Mouse (Mus musculus): ENCODE data around the gene Olfr282. TPM values are rescaled to one million over a fixed set of nuclear protein-coding genes. Genes with fewer than 3 reads are reported as not detected.
"Not testable (repeated sequence)": the region's sequence is repeated elsewhere in the genome, so short reads cannot be mapped to it uniquely, and the experiment has no call there.

The Olfr282 gene
- not detected in 2 replicates for polyA plus RNA-seq (2014; fragmentation: Nextera tagmentation; extraction: Ambion mirVana)

GRCm38 (mm10) chr15:98430925-98431324, at the start of gene Olfr282:
Olfr282 (plus strand) TSS chr15:98431225.
- 87% methylated on average over 5 of the region's 5 CpGs for WGBS

GRCm38 (mm10) chr15:98387621-98388020, 43.4 kb upstream of the Olfr282 start:
- Histone ChIP-seq H3K27ac (ENCODE audit: low read depth, low read length) (no peak overlapping the region), H3K4me3 (ENCODE audit: low read depth, low read length) (no peak overlapping the region), H3K9me3 (ENCODE audit: control insufficient read depth, low read length) (no peaks in the 10 kb centered on the region), H3K4me2 (ENCODE audit: low read depth) (no peak overlapping the region), H3K9ac (ENCODE audit: low read length) (no peak overlapping the region), H3K36me3 (ENCODE audit: control insufficient read depth, insufficient read depth, low read length) (no peaks in the 10 kb centered on the region), H3K27me3 (ENCODE audit: control insufficient read depth, insufficient read depth, low read length) (no peaks in the 10 kb centered on the region), H3K4me1 (ENCODE audit: control insufficient read depth, insufficient read depth, low read length) (no peaks in the 10 kb centered on the region)
- DNase-seq (ENCODE audit: low spot score) (no peak), ATAC-seq (ENCODE audit: insufficient read depth, low FRiP score, low TSS enrichment) (no peak)
- 80% methylated on average over 2 of the region's 2 CpGs for WGBS

More at GRCm38 (mm10) chr15:98430925-98431324, at the start of gene Olfr282:
- H3K27me3 ChIP-seq (ENCODE audit: control insufficient read depth, insufficient read depth, low read length); H3K4me2 ChIP-seq (ENCODE audit: low read depth); H3K4me3 ChIP-seq (ENCODE audit: low read depth, low read length); H3K9me3 ChIP-seq (ENCODE audit: control insufficient read depth, low read length); H3K27ac ChIP-seq (ENCODE audit: low read depth, low read length); H3K9ac ChIP-seq (ENCODE audit: low read length); H3K4me1 ChIP-seq (ENCODE audit: control insufficient read depth, insufficient read depth, low read length); ATAC-seq (ENCODE audit: insufficient read depth, low FRiP score, low TSS enrichment); H3K36me3 ChIP-seq (ENCODE audit: control insufficient read depth, insufficient read depth, low read length); DNase-seq (ENCODE audit: low spot score): not testable (repeated sequence)

GRCm38 (mm10) chr15:98389796-98390195, 41.2 kb upstream of the Olfr282 start:
- no peak overlapping the region for H3K4me3 ChIP-seq (ENCODE audit: low read depth, low read length)
- H3K4me2 ChIP-seq (ENCODE audit: low read depth): no peak overlapping the region
- no peak overlapping the region for H3K9ac ChIP-seq (ENCODE audit: low read length)
- no peak overlapping the region for H3K27ac ChIP-seq (ENCODE audit: low read depth, low read length)
- 35% methylated on average over 7 of the region's 7 CpGs for WGBS
- ATAC-seq (ENCODE audit: insufficient read depth, low FRiP score, low TSS enrichment): no peak
- no peaks in the 10 kb centered on the region for H3K4me1 ChIP-seq (ENCODE audit: control insufficient read depth, insufficient read depth, low read length)
- no peaks in the 10 kb centered on the region for H3K27me3 ChIP-seq (ENCODE audit: control insufficient read depth, insufficient read depth, low read length)
- H3K9me3 ChIP-seq (ENCODE audit: control insufficient read depth, low read length): no peaks in the 10 kb centered on the region
- DNase-seq (ENCODE audit: low spot score): peak; percentile 81
- no peaks in the 10 kb centered on the region for H3K36me3 ChIP-seq (ENCODE audit: control insufficient read depth, insufficient read depth, low read length)

- no peaks in the 10 kb centered on the region for H3K4me1 ChIP-seq (ENCODE audit: control insufficient read depth, insufficient read depth, low read length)
- H3K36me3 ChIP-seq (ENCODE audit: control insufficient read depth, insufficient read depth, low read length): no peaks in the 10 kb centered on the region
- H3K4me3 ChIP-seq (ENCODE audit: low read depth, low read length): no peak overlapping the region
- no peak overlapping the region for H3K4me2 ChIP-seq (ENCODE audit: low read depth)
- no peak overlapping the region for H3K27ac ChIP-seq (ENCODE audit: low read depth, low read length)
- no peaks in the 10 kb centered on the region for H3K9me3 ChIP-seq (ENCODE audit: control insufficient read depth, low read length)
- no peak overlapping the region for H3K9ac ChIP-seq (ENCODE audit: low read length)
- no peaks in the 10 kb centered on the region for H3K27me3 ChIP-seq (ENCODE audit: control insufficient read depth, insufficient read depth, low read length)
- no peak for DNase-seq (ENCODE audit: low spot score)
- 77% methylated on average over 10 of the region's 10 CpGs for WGBS
- no peak for ATAC-seq (ENCODE audit: insufficient read depth, low FRiP score, low TSS enrichment)
Measured at GRCm38 (mm10) chr15:98391081-98391902, 39.7 kb upstream of the Olfr282 start.

- no peaks in the 10 kb centered on the region for H3K4me1 ChIP-seq (ENCODE audit: control insufficient read depth, insufficient read depth, low read length)
- no peak overlapping the region for H3K9ac ChIP-seq (ENCODE audit: low read length)
Measured at GRCm38 (mm10) chr15:98391903-98392187, 39.2 kb upstream of the Olfr282 start.

GRCm38 (mm10) chr15:98397136-98397535, 33.9 kb upstream of the Olfr282 start:
- WGBS: 81% methylated on average over 1 of the region's 1 CpGs
- Histone ChIP-seq H3K9me3 (ENCODE audit: control insufficient read depth, low read length) (no peaks in the 10 kb centered on the region), H3K4me1 (ENCODE audit: control insufficient read depth, insufficient read depth, low read length) (no peaks in the 10 kb centered on the region), H3K27me3 (ENCODE audit: control insufficient read depth, insufficient read depth, low read length) (no peaks in the 10 kb centered on the region), H3K4me2 (ENCODE audit: low read depth) (no peak overlapping the region), H3K36me3 (ENCODE audit: control insufficient read depth, insufficient read depth, low read length) (no peaks in the 10 kb centered on the region), H3K4me3 (ENCODE audit: low read depth, low read length) (no peak overlapping the region), H3K27ac (ENCODE audit: low read depth, low read length) (no peak overlapping the region), H3K9ac (ENCODE audit: low read length) (no peak overlapping the region)
- DNase-seq (ENCODE audit: low spot score) (no peak), ATAC-seq (ENCODE audit: insufficient read depth, low FRiP score, low TSS enrichment) (no peak)

More at GRCm38 (mm10) chr15:98391903-98392187, 39.2 kb upstream of the Olfr282 start:
- no peak overlapping the region for H3K4me2 ChIP-seq (ENCODE audit: low read depth)
- H3K36me3 ChIP-seq (ENCODE audit: control insufficient read depth, insufficient read depth, low read length): no peaks in the 10 kb centered on the region
- 63% methylated on average over 2 of the region's 2 CpGs for WGBS
- H3K27me3 ChIP-seq (ENCODE audit: control insufficient read depth, insufficient read depth, low read length): no peaks in the 10 kb centered on the region
- DNase-seq (ENCODE audit: low spot score) (no peak), ATAC-seq (ENCODE audit: insufficient read depth, low FRiP score, low TSS enrichment) (no peak)
- no peak overlapping the region for H3K27ac ChIP-seq (ENCODE audit: low read depth, low read length)
- no peak overlapping the region for H3K4me3 ChIP-seq (ENCODE audit: low read depth, low read length)
- H3K9me3 ChIP-seq (ENCODE audit: control insufficient read depth, low read length): no peaks in the 10 kb centered on the region

GRCm38 (mm10) chr15:98402356-98402755, 28.7 kb upstream of the Olfr282 start:
- Histone ChIP-seq H3K9me3 (ENCODE audit: control insufficient read depth, low read length) (no peaks in the 10 kb centered on the region), H3K27ac (ENCODE audit: low read depth, low read length) (no peak overlapping the region), H3K4me1 (ENCODE audit: control insufficient read depth, insufficient read depth, low read length) (no peaks in the 10 kb centered on the region), H3K4me2 (ENCODE audit: low read depth) (no peak overlapping the region), H3K36me3 (ENCODE audit: control insufficient read depth, insufficient read depth, low read length) (no peaks in the 10 kb centered on the region), H3K4me3 (ENCODE audit: low read depth, low read length) (no peak overlapping the region), H3K27me3 (ENCODE audit: control insufficient read depth, insufficient read depth, low read length) (no peaks in the 10 kb centered on the region), H3K9ac (ENCODE audit: low read length) (no peak overlapping the region)
- ATAC-seq (ENCODE audit: insufficient read depth, low FRiP score, low TSS enrichment) (no peak), DNase-seq (ENCODE audit: low spot score) (no peak)
- WGBS: 83% methylated on average over 10 of the region's 10 CpGs

- H3K9ac ChIP-seq (ENCODE audit: low read length): no peak overlapping the region
- H3K27ac ChIP-seq (ENCODE audit: low read depth, low read length): no peak overlapping the region
- WGBS: 78% methylated on average over 17 of the region's 17 CpGs
- H3K4me2 ChIP-seq (ENCODE audit: low read depth): no peak overlapping the region
- no peak for DNase-seq (ENCODE audit: low spot score)
- no peaks in the 10 kb centered on the region for H3K27me3 ChIP-seq (ENCODE audit: control insufficient read depth, insufficient read depth, low read length)
- H3K4me1 ChIP-seq (ENCODE audit: control insufficient read depth, insufficient read depth, low read length): no peaks in the 10 kb centered on the region
- H3K9me3 ChIP-seq (ENCODE audit: control insufficient read depth, low read length): no peaks in the 10 kb centered on the region
- ATAC-seq (ENCODE audit: insufficient read depth, low FRiP score, low TSS enrichment): no peak
- no peak overlapping the region for H3K4me3 ChIP-seq (ENCODE audit: low read depth, low read length)
- H3K36me3 ChIP-seq (ENCODE audit: control insufficient read depth, insufficient read depth, low read length): no peaks in the 10 kb centered on the region
Measured at GRCm38 (mm10) chr15:98408406-98409060, 22.5 kb upstream of the Olfr282 start.

GRCm38 (mm10) chr15:98409635-98410034, 21.4 kb upstream of the Olfr282 start:
- H3K36me3 ChIP-seq (ENCODE audit: control insufficient read depth, insufficient read depth, low read length): no peaks in the 10 kb centered on the region
- H3K9me3 ChIP-seq (ENCODE audit: control insufficient read depth, low read length): no peaks in the 10 kb centered on the region
- H3K27ac ChIP-seq (ENCODE audit: low read depth, low read length): no peak overlapping the region
- no peak overlapping the region for H3K9ac ChIP-seq (ENCODE audit: low read length)
- H3K4me1 ChIP-seq (ENCODE audit: control insufficient read depth, insufficient read depth, low read length): no peaks in the 10 kb centered on the region
- no peak overlapping the region for H3K4me2 ChIP-seq (ENCODE audit: low read depth)
- ATAC-seq (ENCODE audit: insufficient read depth, low FRiP score, low TSS enrichment) (no peak), DNase-seq (ENCODE audit: low spot score) (no peak)
- H3K27me3 ChIP-seq (ENCODE audit: control insufficient read depth, insufficient read depth, low read length): no peaks in the 10 kb centered on the region
- H3K4me3 ChIP-seq (ENCODE audit: low read depth, low read length): no peak overlapping the region
- 95% methylated on average over 2 of the region's 2 CpGs for WGBS

Data from neural tube, embryonic 11.5 days (tissue).